ENCODE assay signal across 17 mouse cellular contexts in the genomic region with DNA sequence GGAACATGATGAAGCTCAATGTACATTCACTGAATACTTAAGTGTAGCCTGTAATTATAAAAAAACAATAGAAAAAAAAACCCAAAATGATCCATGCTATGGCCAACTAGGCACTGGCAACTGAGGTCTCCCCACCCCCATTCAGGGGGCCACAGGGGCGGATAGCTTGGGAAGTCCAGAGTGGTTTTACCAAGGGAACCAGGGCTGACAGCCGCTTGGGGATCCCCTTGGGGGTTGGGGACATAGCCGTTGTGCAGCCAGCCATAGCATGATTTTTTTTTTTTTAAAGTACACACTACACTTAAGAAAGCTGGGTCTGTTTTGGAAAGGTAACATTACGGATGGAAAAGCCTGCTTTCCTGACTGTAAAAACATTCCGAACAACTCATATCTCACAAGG.
"Had no signal": no experiment of that assay in that cellular context is flagged by ENCODE, and none has a peak within 500 bp of the region (broad histone marks: within the 10 kb centered on the region; RNA-seq: fewer than 3 reads in every experiment).

No protein-coding gene starts in this region.

- H3K4me3 ChIP-seq: intestine, embryonic 15.5 days; layer of hippocampus, adult 2 months; limb, embryonic 12.5 days; liver, embryonic 13.5 days; lung, embryonic 15.5 days; megakaryocyte, embryonic 14.5 days; neural tube, embryonic 13.5 days had no signal

- H3K27me3 ChIP-seq: intestine, embryonic 15.5 days; limb, embryonic 12.5 days; liver, embryonic 13.5 days; lung, embryonic 15.5 days; megakaryocyte, embryonic 14.5 days; neural tube, embryonic 13.5 days had no signal

- DNase-seq: liver; liver, embryonic 13.5 days; liver, postnatal 0 days; lung, postnatal 14 days; right cerebral cortex, postnatal 14 days; thymus, postnatal 4 days had no signal

- ATAC-seq: intestine, embryonic 15.5 days; liver, postnatal 0 days; midbrain, embryonic 16.5 days had no signal

- H3K9ac ChIP-seq: intestine, embryonic 15.5 days; limb, embryonic 12.5 days; liver, embryonic 13.5 days; liver, postnatal 0 days; lung, embryonic 15.5 days; neural tube, embryonic 13.5 days had no signal

- H3K4me2 ChIP-seq: intestine, embryonic 15.5 days; limb, embryonic 12.5 days; liver, embryonic 13.5 days; lung, embryonic 15.5 days; midbrain, embryonic 11.5 days; neural tube, embryonic 13.5 days had no signal

- H3K4me1 ChIP-seq: intestine, embryonic 15.5 days; liver, embryonic 13.5 days; lung, embryonic 15.5 days had no signal

- H3K27ac ChIP-seq: intestine, embryonic 15.5 days; kidney, postnatal 0 days; layer of hippocampus, adult 2 months; limb, embryonic 12.5 days; liver, embryonic 13.5 days; lung, embryonic 15.5 days; macrophage; neural tube, embryonic 13.5 days; stomach, postnatal 0 days had no signal

- H3K9me3 ChIP-seq: intestine, embryonic 15.5 days; limb, embryonic 12.5 days; liver, embryonic 13.5 days; lung, embryonic 15.5 days; megakaryocyte, embryonic 14.5 days; neural tube, embryonic 13.5 days had no signal
